Mouse (Mus musculus) spleen, embryonic (tissue): ENCODE data around the gene Fbxw28.
"Not testable (repeated sequence)": the region's sequence is repeated elsewhere in the genome, so short reads cannot be mapped to it uniquely, and the experiment has no call there.

Experiments
- CTCF ChIA-PET: fragments of 350-600 bp; sonication (Branson Sonifier 250); formaldehyde crosslinking; loops from one replicate; lab custom pipeline; 2022; lab: Charles Lee

Gene Fbxw28

DNA sequence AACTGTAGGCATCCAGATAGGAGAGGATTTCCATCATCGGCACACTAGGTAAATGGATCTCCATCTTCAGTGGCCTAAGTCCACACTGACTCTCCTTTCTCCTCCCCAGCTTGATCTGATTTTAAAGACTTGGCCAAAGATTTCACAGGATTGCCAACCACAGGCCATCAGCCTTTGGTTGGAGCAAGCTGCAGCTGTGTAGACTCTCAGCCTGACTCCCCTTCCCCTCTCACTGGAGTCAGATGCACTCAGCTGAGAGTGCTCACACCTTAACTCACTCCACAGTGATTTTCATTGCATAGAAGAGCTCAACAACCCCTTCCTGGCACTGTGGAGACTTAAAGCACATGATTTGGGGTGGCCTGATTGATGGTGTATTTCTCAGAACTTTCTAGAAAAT is at the start of gene Fbxw28:
TSS of gene Fbxw28 (minus strand) at position 101 of the 400 bp plus-strand sequence.
- CTCF ChIA-PET: not testable (repeated sequence)

GRCm38 (mm10) chr9:109287576-109287975 is 51.9 kb downstream of the Fbxw28 start, which contains the start of gene Fbxw14:
Fbxw14 (minus strand) TSS chr9:109287676.
- CTCF ChIA-PET: not testable (repeated sequence)
